Mouse (Mus musculus): Measurements from ENCODE around the gene Txlnb. TPM values are rescaled to one million over a fixed set of nuclear protein-coding genes. Genes with fewer than 3 reads are reported as not detected.
"Not testable (repeated sequence)": the region's sequence is repeated elsewhere in the genome, so short reads cannot be mapped to it uniquely, and the experiment has no call there.

Txlnb gene
- polyA plus RNA-seq, 1 experiment from 2014 or later, result 43.8 TPM

GRCm38 (mm10) chr10:17774366-17774765 is 21.7 kb upstream of the Txlnb start:
- Histone ChIP-seq H3K4me2 (ENCODE audit: low read depth, low read length) (no peak overlapping the region), H3K4me3 (ENCODE audit: low read length) (no peak overlapping the region), H3K9me3 (replicated peaks; ENCODE audit: control insufficient read depth, low read length) (no peaks in the 10 kb centered on the region), H3K36me3 (ENCODE audit: control insufficient read depth, insufficient read depth) (no peaks in the 10 kb centered on the region), H3K9ac (ENCODE audit: low read length) (no peak overlapping the region), H3K27ac (ENCODE audit: low read length) (no peak overlapping the region), H3K4me1 (ENCODE audit: control insufficient read depth, insufficient read depth, low read length) (peaks cover 8% of the 10 kb centered on the region; the same call in 1 of the 2 replicates), H3K27me3 (ENCODE audit: control insufficient read depth, insufficient read depth, low read length) (no peaks in the 10 kb centered on the region)
- WGBS, result 74% methylated on average over 3 of the region's 3 CpGs
- no peak for ATAC-seq (replicated peaks; ENCODE audit: extremely low read depth, insufficient read depth, low FRiP score)

DNA sequence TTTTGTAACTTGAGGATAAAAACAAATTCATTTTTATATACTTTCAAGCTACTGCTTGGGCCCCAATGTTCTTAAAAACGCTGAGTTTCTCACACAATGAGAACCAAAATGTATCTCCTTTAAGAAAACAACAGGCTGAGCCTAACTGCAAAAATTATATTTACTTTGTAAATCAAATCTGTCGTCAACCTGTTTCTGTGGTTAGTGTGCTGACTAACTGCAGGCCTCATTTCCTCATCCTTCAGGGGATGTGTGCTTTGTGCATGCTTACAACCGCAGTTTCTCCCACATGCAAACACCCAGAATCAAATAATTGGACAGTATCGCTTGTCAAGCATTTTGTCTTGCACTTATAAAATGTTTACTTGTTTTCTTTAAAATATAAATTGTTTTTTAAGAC is 20.9 kb upstream of the Txlnb start:
- no peaks in the 10 kb centered on the region for H3K36me3 ChIP-seq (ENCODE audit: control insufficient read depth, insufficient read depth)
- 62% methylated on average over 4 of the region's 4 CpGs for WGBS

GRCm38 (mm10) chr10:17776684-17777083 is 19.3 kb upstream of the Txlnb start:
- WGBS, result 17% methylated on average over 4 of the region's 4 CpGs
- not testable (repeated sequence) for H3K36me3 ChIP-seq (ENCODE audit: control insufficient read depth, insufficient read depth); H3K4me3 ChIP-seq (ENCODE audit: low read length); H3K4me1 ChIP-seq (ENCODE audit: control insufficient read depth, insufficient read depth, low read length); H3K4me2 ChIP-seq (ENCODE audit: low read depth, low read length); H3K27me3 ChIP-seq (ENCODE audit: control insufficient read depth, insufficient read depth, low read length); H3K9ac ChIP-seq (ENCODE audit: low read length); H3K9me3 ChIP-seq (replicated peaks; ENCODE audit: control insufficient read depth, low read length)
- H3K27ac ChIP-seq (ENCODE audit: low read length), result peak overlapping the region; percentile 39; the same call in 1 of the 2 replicates
- ATAC-seq (replicated peaks; ENCODE audit: extremely low read depth, insufficient read depth, low FRiP score), result 0 out of 2 replicates have a peak, but pooled peaks have one; percentile 20

More for the DNA sequence above, 20.9 kb upstream of the Txlnb start:
- Histone ChIP-seq H3K27me3 (ENCODE audit: control insufficient read depth, insufficient read depth, low read length) (no peaks in the 10 kb centered on the region), H3K9me3 (replicated peaks; ENCODE audit: control insufficient read depth, low read length) (no peaks in the 10 kb centered on the region), H3K4me3 (ENCODE audit: low read length) (no peak overlapping the region), H3K4me1 (ENCODE audit: control insufficient read depth, insufficient read depth, low read length) (peaks cover 6% of the 10 kb centered on the region; the same call in 1 of the 2 replicates), H3K4me2 (ENCODE audit: low read depth, low read length) (no peak overlapping the region), H3K9ac (ENCODE audit: low read length) (no peak overlapping the region), H3K27ac (ENCODE audit: low read length) (no peak overlapping the region)
- no peak for ATAC-seq (replicated peaks; ENCODE audit: extremely low read depth, insufficient read depth, low FRiP score)

GRCm38 (mm10) chr10:17786771-17787170 is 9.3 kb upstream of the Txlnb start:
- no peak for ATAC-seq (replicated peaks; ENCODE audit: extremely low read depth, insufficient read depth, low FRiP score)
- Histone ChIP-seq H3K36me3 (ENCODE audit: control insufficient read depth, insufficient read depth) (no peaks in the 10 kb centered on the region), H3K9ac (ENCODE audit: low read length) (no peak overlapping the region), H3K9me3 (replicated peaks; ENCODE audit: control insufficient read depth, low read length) (no peaks in the 10 kb centered on the region), H3K4me1 (ENCODE audit: control insufficient read depth, insufficient read depth, low read length) (no peaks in the 10 kb centered on the region), H3K4me3 (ENCODE audit: low read length) (no peak overlapping the region), H3K27ac (ENCODE audit: low read length) (no peak overlapping the region), H3K4me2 (ENCODE audit: low read depth, low read length) (no peak overlapping the region), H3K27me3 (ENCODE audit: control insufficient read depth, insufficient read depth, low read length) (no peaks in the 10 kb centered on the region)
- 67% methylated on average over 3 of the region's 3 CpGs for WGBS

DNA sequence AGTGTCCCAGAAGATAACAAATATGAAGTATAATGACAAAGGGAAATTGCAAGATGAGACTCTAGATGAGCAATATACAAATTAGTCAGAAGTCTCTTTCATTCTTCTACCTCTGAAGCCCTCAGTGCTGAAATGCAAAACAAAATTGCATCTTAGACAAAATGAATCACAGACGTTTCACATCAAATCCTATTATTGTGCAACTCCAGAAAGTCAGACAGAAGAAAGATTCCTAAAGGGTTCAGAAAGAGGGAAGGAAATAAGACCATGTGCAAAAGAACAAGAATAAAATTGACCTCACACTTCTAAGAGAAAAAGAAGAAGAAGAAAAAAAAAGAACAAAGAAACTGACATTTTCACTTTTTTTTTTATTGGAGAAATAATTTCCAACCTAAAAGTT is 8.1 kb upstream of the Txlnb start:
- Histone ChIP-seq H3K9me3 (replicated peaks; ENCODE audit: control insufficient read depth, low read length) (no peaks in the 10 kb centered on the region), H3K4me3 (ENCODE audit: low read length) (no peak overlapping the region), H3K4me1 (ENCODE audit: control insufficient read depth, insufficient read depth, low read length) (peaks cover 8% of the 10 kb centered on the region; the same call in 1 of the 2 replicates), H3K9ac (ENCODE audit: low read length) (no peak overlapping the region), H3K4me2 (ENCODE audit: low read depth, low read length) (no peak overlapping the region), H3K27me3 (ENCODE audit: control insufficient read depth, insufficient read depth, low read length) (no peaks in the 10 kb centered on the region), H3K36me3 (ENCODE audit: control insufficient read depth, insufficient read depth) (no peaks in the 10 kb centered on the region), H3K27ac (ENCODE audit: low read length) (no peak overlapping the region)
- WGBS, result 72% methylated on average over 1 of the region's 1 CpGs
- no peak for ATAC-seq (replicated peaks; ENCODE audit: extremely low read depth, insufficient read depth, low FRiP score)

DNA sequence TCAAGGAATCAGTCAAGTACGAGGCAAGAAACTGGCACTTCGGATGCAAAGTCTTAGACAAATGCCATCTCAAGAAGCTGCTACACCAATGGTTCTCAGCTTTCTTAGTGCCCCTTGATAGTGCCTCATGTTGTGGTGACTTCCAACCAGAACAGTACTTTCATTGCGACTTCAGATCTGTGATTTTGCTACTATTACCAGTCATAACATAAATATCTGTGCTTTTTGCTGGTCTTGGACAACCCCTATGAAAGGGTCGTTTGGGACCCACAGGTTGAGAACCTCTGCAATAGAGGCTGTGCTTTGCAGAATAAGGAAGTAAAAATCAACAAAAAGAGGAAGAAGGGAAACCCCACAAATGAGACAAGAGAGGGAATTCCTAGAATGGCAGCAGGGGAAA is 7.7 kb upstream of the Txlnb start:
- Histone ChIP-seq H3K4me1 (ENCODE audit: control insufficient read depth, insufficient read depth, low read length) (peaks cover 8% of the 10 kb centered on the region; the same call in 1 of the 2 replicates), H3K9me3 (replicated peaks; ENCODE audit: control insufficient read depth, low read length) (no peaks in the 10 kb centered on the region), H3K36me3 (ENCODE audit: control insufficient read depth, insufficient read depth) (no peaks in the 10 kb centered on the region), H3K9ac (ENCODE audit: low read length) (no peak overlapping the region), H3K4me3 (ENCODE audit: low read length) (no peak overlapping the region), H3K27ac (ENCODE audit: low read length) (no peak overlapping the region), H3K4me2 (ENCODE audit: low read depth, low read length) (no peak overlapping the region), H3K27me3 (ENCODE audit: control insufficient read depth, insufficient read depth, low read length) (no peaks in the 10 kb centered on the region)
- WGBS, result 74% methylated on average over 4 of the region's 4 CpGs
- no peak for ATAC-seq (replicated peaks; ENCODE audit: extremely low read depth, insufficient read depth, low FRiP score)

DNA sequence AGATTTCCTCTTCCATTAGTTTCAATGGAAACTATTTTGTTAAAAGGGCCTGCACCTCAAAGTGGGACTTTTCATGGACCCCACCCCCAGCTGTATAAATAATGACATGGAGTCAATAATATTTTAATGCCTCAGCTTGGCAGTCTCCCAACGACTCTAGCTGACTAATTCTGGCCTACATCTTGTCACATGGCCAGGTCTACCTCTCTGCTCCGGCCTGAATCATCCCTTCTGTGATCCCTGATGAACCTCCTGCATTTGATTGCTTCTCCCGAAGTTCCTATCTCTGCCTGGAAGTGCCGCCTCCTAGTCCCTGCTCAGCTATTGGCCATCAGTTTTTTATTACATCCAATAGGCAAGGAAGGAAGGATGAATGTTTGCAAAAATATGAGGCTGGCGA is 2.1 kb upstream of the Txlnb start:
- Histone ChIP-seq H3K27ac (ENCODE audit: low read length) (no peak overlapping the region), H3K4me1 (ENCODE audit: control insufficient read depth, insufficient read depth, low read length) (peaks cover 30% of the 10 kb centered on the region), H3K27me3 (ENCODE audit: control insufficient read depth, insufficient read depth, low read length) (no peaks in the 10 kb centered on the region), H3K9me3 (replicated peaks; ENCODE audit: control insufficient read depth, low read length) (no peaks in the 10 kb centered on the region), H3K4me3 (ENCODE audit: low read length) (no peak overlapping the region), H3K36me3 (ENCODE audit: control insufficient read depth, insufficient read depth) (peaks cover under 1% of the 10 kb centered on the region; the same call in 1 of the 2 replicates), H3K9ac (ENCODE audit: low read length) (no peak overlapping the region), H3K4me2 (ENCODE audit: low read depth, low read length) (0 out of 2 replicates have a peak overlapping the region, but pooled peaks have one; percentile 6)
- no peak for ATAC-seq (replicated peaks; ENCODE audit: extremely low read depth, insufficient read depth, low FRiP score)
- 42% methylated on average over 5 of the region's 5 CpGs for WGBS

- WGBS, result 88% methylated on average over 5 of the region's 5 CpGs
- no peak overlapping the region for H3K4me3 ChIP-seq (ENCODE audit: low read length)
- ATAC-seq (replicated peaks; ENCODE audit: extremely low read depth, insufficient read depth, low FRiP score), result no peak
- no peaks in the 10 kb centered on the region for H3K27me3 ChIP-seq (ENCODE audit: control insufficient read depth, insufficient read depth, low read length)
- H3K4me1 ChIP-seq (ENCODE audit: control insufficient read depth, insufficient read depth, low read length), result peaks cover 30% of the 10 kb centered on the region
- no peak overlapping the region for H3K4me2 ChIP-seq (ENCODE audit: low read depth, low read length)
- H3K36me3 ChIP-seq (ENCODE audit: control insufficient read depth, insufficient read depth), result peaks cover 6% of the 10 kb centered on the region
- H3K9me3 ChIP-seq (replicated peaks; ENCODE audit: control insufficient read depth, low read length), result no peaks in the 10 kb centered on the region
- H3K27ac ChIP-seq (ENCODE audit: low read length), result no peak overlapping the region
- no peak overlapping the region for H3K9ac ChIP-seq (ENCODE audit: low read length)
These were observed 1.6 kb upstream of the Txlnb start for GRCm38 (mm10) chr10:17794443-17794842.

- Histone ChIP-seq H3K27ac (ENCODE audit: low read length) (peak overlapping the region; percentile 100), H3K4me2 (ENCODE audit: low read depth, low read length) (peak overlapping the region; percentile 71)
These were observed 799 bp upstream of the Txlnb start for GRCm38 (mm10) chr10:17795227-17795626.

More at GRCm38 (mm10) chr10:17795227-17795626, 799 bp upstream of the Txlnb start:
- peak overlapping the region; percentile 85; the same call in 1 of the 2 replicates for H3K9ac ChIP-seq (ENCODE audit: low read length)
- no peak overlapping the region for H3K4me3 ChIP-seq (ENCODE audit: low read length)
- no peak for ATAC-seq (replicated peaks; ENCODE audit: extremely low read depth, insufficient read depth, low FRiP score)
- 80% methylated on average over 4 of the region's 4 CpGs for WGBS
- peaks cover 33% of the 10 kb centered on the region for H3K4me1 ChIP-seq (ENCODE audit: control insufficient read depth, insufficient read depth, low read length)
- no peaks in the 10 kb centered on the region for H3K27me3 ChIP-seq (ENCODE audit: control insufficient read depth, insufficient read depth, low read length)
- H3K9me3 ChIP-seq (replicated peaks; ENCODE audit: control insufficient read depth, low read length), result no peaks in the 10 kb centered on the region
- H3K36me3 ChIP-seq (ENCODE audit: control insufficient read depth, insufficient read depth), result peaks cover 11% of the 10 kb centered on the region
